Mouse (Mus musculus) testis, adult 2 months (tissue): ENCODE measurements around the gene Rnf225. TPM values are rescaled to one million over a fixed set of nuclear protein-coding genes. Genes with fewer than 3 reads are reported as not detected.
"Not testable (repeated sequence)": the region's sequence is repeated elsewhere in the genome, so short reads cannot be mapped to it uniquely, and the experiment has no call there.

Source experiments
- H3K27ac ChIP-seq: fragments of 200-500 bp; 2 replicates; pipeline ENCODE4 v1.5.1; 2012; ENCODE audit warnings: low read depth, low read length; ENCODE audit not compliant: control insufficient read depth, insufficient read depth
- H3K27me3 ChIP-seq: fragments of 200-500 bp; 2 replicates; pipeline ENCODE4 v1.6.1; 2012; ENCODE audit warnings: mild to moderate bottlenecking, low read length, moderate library complexity; ENCODE audit not compliant: control insufficient read depth, insufficient read depth
- H3K36me3 ChIP-seq: fragments of 200-500 bp; 2 replicates; pipeline ENCODE4 v1.6.1; 2012; ENCODE audit warnings: mild to moderate bottlenecking, low read length; ENCODE audit not compliant: control insufficient read depth, insufficient read depth
- H3K4me1 ChIP-seq: fragments of 200-500 bp; 2 replicates; pipeline ENCODE4 v1.6.1; 2012; ENCODE audit warnings: low read length; ENCODE audit not compliant: control insufficient read depth, insufficient read depth
- H3K4me3 ChIP-seq: fragments of 200-500 bp; 2 replicates; pipeline ENCODE4 v1.5.1; 2012; ENCODE audit warnings: low read depth, mild to moderate bottlenecking, low read length, moderate library complexity, mixed read lengths; ENCODE audit not compliant: control insufficient read depth
- CTCF ChIP-seq: fragments of 200-500 bp; IDR thresholded peaks from 2 replicates; pipeline ENCODE4 v1.5.1; 2012; ENCODE audit warnings: low read depth, mild to moderate bottlenecking, inconsistent platforms, low read length, moderate library complexity; ENCODE audit not compliant: control insufficient read depth, insufficient read depth, insufficient replicate concordance
- POLR2A ChIP-seq: fragments of 200-500 bp; IDR thresholded peaks from 2 replicates; pipeline ENCODE4 v1.6.1; 2012; ENCODE audit warnings: low read depth, mild to moderate bottlenecking, inconsistent platforms, low read length, moderate library complexity; ENCODE audit not compliant: control insufficient read depth
- polyA plus RNA-seq: library from polyadenylated mRNA; depleted of rRNA; stranded (reverse); fragments of >200 nt; gene quantifications from 2 replicates; pipeline ENCODE4 v1.2.3, GENCODE M21; 2012

Rnf225 gene
- polyA plus RNA-seq, 1 experiment, result 0.12 TPM

GRCm38 (mm10) chr7:12934808-12935207 lies 7.6 kb downstream of the Rnf225 start:
- Histone ChIP-seq H3K27ac (no peak overlapping the region), H3K4me1 (no peaks in the 10 kb centered on the region), H3K4me3 (no peak overlapping the region), H3K36me3 (no peaks in the 10 kb centered on the region), H3K27me3 (no peaks in the 10 kb centered on the region)
- TF ChIP-seq CTCF, result no peak
- no peak for TF ChIP-seq POLR2A

GRCm38 (mm10) chr7:12937254-12937803 lies 10.1 kb downstream of the Rnf225 start:
- H3K36me3 ChIP-seq, H3K27ac ChIP-seq, H3K27me3 ChIP-seq, H3K4me1 ChIP-seq, H3K4me3 ChIP-seq: not testable (repeated sequence)

GRCm38 (mm10) chr7:12940599-12940998 lies 13.4 kb downstream of the Rnf225 start:
- Histone ChIP-seq H3K36me3 (no peaks in the 10 kb centered on the region), H3K4me1 (no peaks in the 10 kb centered on the region), H3K27me3 (no peaks in the 10 kb centered on the region), H3K4me3 (no peak overlapping the region), H3K27ac (no peak overlapping the region)
- no peak for TF ChIP-seq CTCF
- TF ChIP-seq POLR2A, result no peak

GRCm38 (mm10) chr7:12943488-12943887 lies 16.3 kb downstream of the Rnf225 start:
- Histone ChIP-seq H3K4me3 (no peak overlapping the region), H3K4me1 (no peaks in the 10 kb centered on the region), H3K27ac (no peak overlapping the region), H3K27me3 (no peaks in the 10 kb centered on the region), H3K36me3 (no peaks in the 10 kb centered on the region)
- no peak for TF ChIP-seq POLR2A

- H3K36me3 ChIP-seq, result no peaks in the 10 kb centered on the region
- no peak for TF ChIP-seq CTCF
- peak; percentile 50 for TF ChIP-seq POLR2A
- H3K4me1 ChIP-seq, result peaks cover 2% of the 10 kb centered on the region
- peak overlapping the region; percentile 85 for H3K27ac ChIP-seq
- no peaks in the 10 kb centered on the region for H3K27me3 ChIP-seq
- peak overlapping the region; percentile 87 for H3K4me3 ChIP-seq
Observed at GRCm38 (mm10) chr7:12949032-12949871, 22.0 kb downstream of the Rnf225 start.

GRCm38 (mm10) chr7:12949872-12950229 lies 22.6 kb downstream of the Rnf225 start:
- H3K27me3 ChIP-seq, result no peaks in the 10 kb centered on the region
- H3K4me1 ChIP-seq, result peaks cover 2% of the 10 kb centered on the region
- peak overlapping the region; percentile 85 for H3K27ac ChIP-seq
- peak overlapping the region; percentile 87 for H3K4me3 ChIP-seq
- no peak for TF ChIP-seq CTCF
- TF ChIP-seq POLR2A, result no peak
- no peaks in the 10 kb centered on the region for H3K36me3 ChIP-seq

GRCm38 (mm10) chr7:12954896-12955295 lies 27.7 kb downstream of the Rnf225 start:
- H3K36me3 ChIP-seq, result no peaks in the 10 kb centered on the region
- no peaks in the 10 kb centered on the region; the same call in 1 of the 2 replicates for H3K4me1 ChIP-seq
- H3K27ac ChIP-seq, result no peak overlapping the region
- TF ChIP-seq POLR2A (no peak), CTCF (no peak)
- H3K4me3 ChIP-seq, result no peak overlapping the region
- no peaks in the 10 kb centered on the region for H3K27me3 ChIP-seq

- Histone ChIP-seq H3K27me3 (no peaks in the 10 kb centered on the region), H3K4me3 (no peak overlapping the region), H3K36me3 (no peaks in the 10 kb centered on the region), H3K27ac (no peak overlapping the region), H3K4me1 (peaks cover 2% of the 10 kb centered on the region; the same call in 1 of the 2 replicates)
- TF ChIP-seq POLR2A (no peak), CTCF (no peak)
Observed at GRCm38 (mm10) chr7:12957511-12957910, 30.3 kb downstream of the Rnf225 start.
